In genomic region chr13:91305697-91306405, GRCm38 (mm10) we compare ENCODE assay signal across 11 mouse cellular contexts.
A peak's percentile ranks its signal among the peaks of the same experiment; 100 is the strongest.
DNase-seq lines count a peak whose midpoint lies in the region; ATAC-seq and TF ChIP-seq lines count a peak whose summit lies in the region.
"Had no signal": no experiment of that assay in that cellular context is flagged by ENCODE, and none has a peak within 500 bp of the region (broad histone marks: within the 10 kb centered on the region; RNA-seq: fewer than 3 reads in every experiment).

No protein-coding gene starts in this region.

- TF ChIP-seq CTCF in lung, embryonic 14.5 days (IDR thresholded peaks at IDR 0.05; ENCODE audit: low read depth), result no peak

- H3K4me3 ChIP-seq in lung, embryonic 14.5 days (ENCODE audit: low read depth, low read length), result no peak overlapping the region

- no peaks in the 10 kb centered on the region for H3K36me3 ChIP-seq in lung, embryonic 14.5 days (ENCODE audit: insufficient read depth)

- H3K9me3 ChIP-seq in lung, embryonic 14.5 days (ENCODE audit: low read depth, low read length), result no peaks in the 10 kb centered on the region

- no peak for ATAC-seq in lung, embryonic 14.5 days (ENCODE audit: insufficient read depth)
- peak; percentile 92 for ATAC-seq in inflammation-experienced regulatory T-cells, adult 6 months

- no peak overlapping the region for H3K4me2 ChIP-seq in lung, embryonic 14.5 days

- H3K9ac ChIP-seq in lung, embryonic 14.5 days, result no peak overlapping the region

- DNase-seq in adrenal gland, postnatal 36 days, result peak; percentile 13 to 20
- DNase-seq in adrenal gland, adult 2 months, result no peak
- peak; percentile 68 for DNase-seq in lung, embryonic 14.5 days
- no peak for DNase-seq in lung, postnatal 4 days
- DNase-seq in right cerebral cortex, adult 2 months (ENCODE audit: low spot score in 2 of 2), result peak; percentile 26 to 30
- no peak for DNase-seq in gastrocnemius, postnatal 4 days (ENCODE audit: low spot score in 2 of 2)
- no peak for DNase-seq in testis, postnatal 14 days (ENCODE audit: low spot score)
- DNase-seq: embryo, embryonic 11 days; heart, postnatal 4 days had no signal

- H3K27me3 ChIP-seq in lung, embryonic 14.5 days (ENCODE audit: insufficient read depth, low read length), result no peaks in the 10 kb centered on the region

- whole genome bisulfite sequencing in lung, embryonic 14.5 days, result 42% methylated on average over 6 of the region's 6 CpGs

- no peaks in the 10 kb centered on the region for H3K4me1 ChIP-seq in lung, embryonic 14.5 days (ENCODE audit: insufficient read depth)

- H3K27ac ChIP-seq in lung, embryonic 14.5 days (ENCODE audit: low read depth), result no peak overlapping the region
- H3K27ac ChIP-seq: macrophage had no signal

Comparison
In these comparisons a context has a peak if more than half of its experiments do, and no peak if none do; other contexts are left out.
1. DNase-seq: peak in adrenal gland, postnatal 36 days (2 of 2), lung, embryonic 14.5 days (single experiment) and right cerebral cortex, adult 2 months (2 of 2); none in adrenal gland, adult 2 months (single experiment), lung, postnatal 4 days (0 of 2), gastrocnemius, postnatal 4 days (0 of 2) and testis, postnatal 14 days (single experiment).